ENCODE assay signal across 8 mouse cellular contexts in the genomic region with DNA sequence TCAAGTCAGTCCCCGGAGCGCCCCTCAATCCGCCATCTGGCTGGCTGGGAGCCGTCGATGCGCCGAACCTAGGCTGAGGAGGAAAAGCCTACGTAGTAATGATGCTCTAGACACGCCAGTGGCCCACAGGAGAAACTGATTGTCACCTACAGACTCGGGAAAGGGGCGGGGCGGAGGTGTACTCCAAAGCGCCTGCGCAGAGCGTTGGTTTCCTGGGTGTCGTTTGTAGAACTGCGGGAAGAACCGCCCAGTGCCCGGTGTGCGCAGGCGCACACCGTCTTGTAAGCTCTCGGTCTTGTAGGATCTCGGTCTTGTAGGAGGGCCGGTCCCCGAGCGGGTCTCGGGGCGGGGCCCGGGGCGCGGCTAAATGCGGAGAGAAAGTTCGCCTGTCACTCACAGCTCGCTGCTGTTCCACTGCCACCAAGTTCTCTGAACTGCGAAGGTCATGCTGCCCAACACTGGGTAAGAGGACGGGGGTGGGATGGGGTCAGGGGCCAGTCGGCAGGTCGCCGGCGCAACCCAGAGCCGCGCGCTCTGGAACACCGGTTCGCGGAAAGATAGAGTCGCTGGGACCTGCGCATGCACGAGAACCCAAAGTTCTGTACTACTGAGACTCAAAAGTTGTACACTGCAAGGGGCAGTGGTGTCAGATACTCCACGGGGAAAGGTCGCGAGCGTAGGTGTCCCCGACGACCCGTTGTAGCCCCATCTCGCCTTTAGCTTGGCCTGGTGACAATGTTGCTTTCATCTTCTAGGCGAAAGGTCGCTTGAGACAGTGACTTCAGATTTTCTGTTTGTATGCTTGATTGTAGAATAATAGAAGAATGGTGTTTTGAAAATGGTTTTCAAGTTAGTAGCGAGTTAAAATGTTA. TPM values are rescaled to one million over a fixed set of nuclear protein-coding genes. Genes with fewer than 3 reads are reported as not detected.
DNase-seq lines count a peak whose midpoint lies in the region; ATAC-seq and TF ChIP-seq lines count a peak whose summit lies in the region.

A gene (plus strand): TSS at position 250 of the 872 bp plus-strand sequence.

- TF ChIP-seq POLR2A in olfactory bulb, adult 2 months (IDR thresholded peaks at IDR 0.05; ENCODE audit: insufficient read depth, low read depth, low read length): peak; percentile 75
- TF ChIP-seq POLR2A in thymus, adult 2 months (IDR thresholded peaks at IDR 0.05; ENCODE audit: control insufficient read depth, extremely low read depth, insufficient read depth, low read length, poor library complexity): peak; percentile 67

- peak; percentile 89 for ATAC-seq in G1E (ENCODE audit: extremely low read depth, insufficient number of reproducible peaks, low FRiP score, poor library complexity, severe bottlenecking)
- ATAC-seq in forebrain, embryonic 16.5 days: peak; percentile 97
- ATAC-seq in lung, embryonic 14.5 days (ENCODE audit: insufficient read depth): peak; percentile 97

- DNase-seq in G1E (ENCODE audit: low spot score): peak; percentile 93
- DNase-seq in cerebellum, adult 18-20 months: peak; percentile 99
- DNase-seq in heart, postnatal 36 days: peak; percentile 94 to 95
- DNase-seq in layer of hippocampus, adult 2 months (ENCODE audit: low spot score in 2 of 2): peak; percentile 96 to 98
- peak; percentile 100 for DNase-seq in lung, embryonic 14.5 days
- DNase-seq in thymus, adult 2 months: peak; percentile 100

- H3K4me3 ChIP-seq in G1E (ENCODE audit: low read depth, low read length): peak within 1 kb of the TSS; percentile 91
- H3K4me3 ChIP-seq in forebrain, embryonic 16.5 days (replicated peaks; ENCODE audit: low read length): peak within 1 kb of the TSS; percentile 76
- peak within 1 kb of the TSS; percentile 90 for H3K4me3 ChIP-seq in layer of hippocampus, adult 2 months
- peak within 1 kb of the TSS; percentile 64 for H3K4me3 ChIP-seq in lung, embryonic 14.5 days (ENCODE audit: low read depth, low read length)
- peak within 1 kb of the TSS; percentile 65 for H3K4me3 ChIP-seq in olfactory bulb, adult 2 months (ENCODE audit: insufficient read depth, low read depth, low read length)
- H3K4me3 ChIP-seq in thymus, adult 2 months (ENCODE audit: control insufficient read depth, insufficient read depth, low read length): peak within 1 kb of the TSS; percentile 80

- no peaks in the 10 kb centered on the region for H3K9me3 ChIP-seq in G1E (replicated peaks)
- no peaks in the 10 kb centered on the region for H3K9me3 ChIP-seq in forebrain, embryonic 16.5 days (ENCODE audit: control insufficient read depth, low read length)
- H3K9me3 ChIP-seq in lung, embryonic 14.5 days (ENCODE audit: low read depth, low read length): no peaks in the 10 kb centered on the region

- peaks cover 21% of the 10 kb centered on the region for H3K4me1 ChIP-seq in G1E (ENCODE audit: insufficient read depth, low read depth, low read length)
- H3K4me1 ChIP-seq in forebrain, embryonic 16.5 days (replicated peaks; ENCODE audit: control insufficient read depth, insufficient read depth, low read length): peaks cover 7% of the 10 kb centered on the region
- H3K4me1 ChIP-seq in lung, embryonic 14.5 days (ENCODE audit: insufficient read depth): no peaks in the 10 kb centered on the region; the same call in 1 of the 2 replicates
- no peaks in the 10 kb centered on the region for H3K4me1 ChIP-seq in olfactory bulb, adult 2 months (ENCODE audit: control insufficient read depth, insufficient read depth, low read length)
- H3K4me1 ChIP-seq in thymus, adult 2 months (replicated peaks; ENCODE audit: control insufficient read depth, insufficient read depth, low read length): peaks cover 4% of the 10 kb centered on the region; the same call in 1 of the 2 replicates

- peak within 1 kb of the TSS; percentile 89 for H3K27ac ChIP-seq in forebrain, embryonic 16.5 days (ENCODE audit: low read length)
- H3K27ac ChIP-seq in layer of hippocampus, adult 2 months: peak within 1 kb of the TSS; percentile 97
- peak within 1 kb of the TSS; percentile 86 for H3K27ac ChIP-seq in lung, embryonic 14.5 days (ENCODE audit: low read depth)
- peak within 1 kb of the TSS; percentile 85 for H3K27ac ChIP-seq in olfactory bulb, adult 2 months (ENCODE audit: insufficient read depth, low read depth, low read length)
- peak within 1 kb of the TSS; percentile 93 for H3K27ac ChIP-seq in thymus, adult 2 months (ENCODE audit: control insufficient read depth, insufficient read depth, low read length)

- under 1% methylated on average over 61 of the region's 61 CpGs for whole genome bisulfite sequencing in forebrain, embryonic 16.5 days
- 1% methylated on average over 61 of the region's 61 CpGs for WGBS in lung, embryonic 14.5 days
- under 1% methylated on average over 61 of the region's 61 CpGs for WGBS in olfactory bulb, adult 2 months
- WGBS in thymus, adult 2 months: under 1% methylated on average over 61 of the region's 61 CpGs

- intact Hi-C loops in heart, postnatal 36 days (cut with DNase I): no loop called here

- H3K9ac ChIP-seq in forebrain, embryonic 16.5 days (replicated peaks; ENCODE audit: low read depth, low read length): peak within 1 kb of the TSS; percentile 70
- peak within 1 kb of the TSS; percentile 71 for H3K9ac ChIP-seq in lung, embryonic 14.5 days

- TF ChIP-seq CTCF in G1E (IDR thresholded peaks at IDR 0.05; ENCODE audit: low read depth, low read length): no peak
- no peak for TF ChIP-seq CTCF in layer of hippocampus, adult 2 months (conservative IDR thresholded peaks at IDR 0.05)
- no peak for TF ChIP-seq CTCF in lung, embryonic 14.5 days (IDR thresholded peaks at IDR 0.05; ENCODE audit: low read depth)
- no peak for TF ChIP-seq CTCF in olfactory bulb, adult 2 months (IDR thresholded peaks at IDR 0.05; ENCODE audit: insufficient read depth, low read depth, low read length)
- TF ChIP-seq CTCF in thymus, adult 2 months (IDR thresholded peaks at IDR 0.05; ENCODE audit: borderline replicate concordance, control insufficient read depth, extremely low read depth, insufficient read depth, low read length, poor library complexity): peak; percentile 53; the same call in 1 of the 2 replicates

- H3K27me3 ChIP-seq in G1E (ENCODE audit: insufficient read depth, low read length): no peaks in the 10 kb centered on the region
- H3K27me3 ChIP-seq in forebrain, embryonic 16.5 days (replicated peaks; ENCODE audit: control insufficient read depth, insufficient read depth, low read length): no peaks in the 10 kb centered on the region
- H3K27me3 ChIP-seq in lung, embryonic 14.5 days (ENCODE audit: insufficient read depth, low read length): no peaks in the 10 kb centered on the region
- H3K27me3 ChIP-seq in thymus, adult 2 months (ENCODE audit: control insufficient read depth, insufficient read depth, low read length): no peaks in the 10 kb centered on the region

- no peaks in the 10 kb centered on the region for H3K36me3 ChIP-seq in G1E (replicated peaks)
- H3K36me3 ChIP-seq in forebrain, embryonic 16.5 days (ENCODE audit: control insufficient read depth, insufficient read depth): no peaks in the 10 kb centered on the region
- no peaks in the 10 kb centered on the region for H3K36me3 ChIP-seq in lung, embryonic 14.5 days (ENCODE audit: insufficient read depth)
- H3K36me3 ChIP-seq in thymus, adult 2 months (ENCODE audit: control insufficient read depth, insufficient read depth, low read length): no peaks in the 10 kb centered on the region

- H3K4me2 ChIP-seq in forebrain, embryonic 16.5 days (ENCODE audit: low read length): peak within 1 kb of the TSS; percentile 68
- peak within 1 kb of the TSS; percentile 90 for H3K4me2 ChIP-seq in lung, embryonic 14.5 days

RNA-seq across cellular contexts. Expression of the gene that starts here (rescaled TPM):
- total RNA-seq in G1E (2014; fragmentation: Nextera tagmentation) (25.0 and 38.5 TPM in 2 replicates), G1E (2017) (17.9 and 18.5 TPM in 2 replicates)
- polyA plus RNA-seq in G1E (2012): 1.9 and 2.0 TPM in 2 replicates
- polyA plus RNA-seq in forebrain, embryonic 16.5 days (2015; fragmentation: Nextera tagmentation; extraction: Ambion mirVana): 19.5 and 23.1 TPM in 2 replicates
- 100 to 1,000 TPM; 240 to 258 TPM for total RNA-seq in heart, postnatal 36 days (2021)
- 10 to 100 TPM; 25.3 to 26.6 TPM for total RNA-seq in layer of hippocampus, adult 2 months (2021)
- polyA plus RNA-seq in lung, embryonic 14.5 days (2014; fragmentation: Nextera tagmentation; extraction: Ambion mirVana): 17.7 and 17.9 TPM in 2 replicates
- polyA plus RNA-seq in olfactory bulb, adult 2 months (2012; ENCODE audit: insufficient read depth, insufficient read length, low replicate concordance, missing spikeins): not detected in 2 replicates
- 14.3 and 22.2 TPM in 2 replicates for polyA plus RNA-seq in thymus, adult 2 months (2012; rRNA removed)

Comparison
In these comparisons a context has a peak if more than half of its experiments do, and no peak if none do; other contexts are left out.
1. Peak in every context shown above with its lines: DNase-seq, ATAC-seq, H3K4me3 ChIP-seq and H3K27ac ChIP-seq.
2. RNA of the gene that starts here (total RNA-seq): 240 to 258 TPM in heart, postnatal 36 days; 25.3 to 26.6 TPM in layer of hippocampus, adult 2 months and 17.9 to 38.5 TPM in G1E; every median in the first group is over 4 times any median in the second.